Comparison of ENCODE assay signal across 8 mouse cellular contexts in the genomic region with DNA sequence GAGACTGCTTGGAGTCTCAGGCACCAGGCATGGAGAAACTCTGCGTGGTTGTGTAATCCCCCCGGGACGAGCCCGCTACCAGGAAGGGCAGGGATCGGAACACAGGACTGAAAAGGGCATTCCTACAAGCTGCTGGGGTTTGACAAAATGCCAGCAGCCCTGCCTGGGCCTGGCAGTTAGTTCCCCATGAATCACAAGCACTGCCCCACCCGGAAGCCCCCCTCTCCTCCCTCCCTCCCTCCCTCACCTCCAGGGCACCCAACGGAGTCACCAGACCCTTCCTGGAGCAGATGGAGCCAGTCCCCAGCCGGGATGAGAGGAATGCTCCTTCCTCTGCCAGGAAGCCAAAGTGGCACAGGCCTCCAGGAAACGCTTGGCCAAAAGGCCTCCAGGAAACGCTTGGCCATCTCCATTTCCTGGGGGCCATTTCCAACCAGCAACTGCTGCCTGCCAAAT. TPM values are rescaled to one million over a fixed set of nuclear protein-coding genes. Genes with fewer than 3 reads are reported as not detected.
DNase-seq lines count a peak whose midpoint lies in the region; TF ChIP-seq lines count a peak whose summit lies in the region.

No protein-coding gene starts in this region.

- peaks cover 98% of the 10 kb centered on the region for H3K79me2 ChIP-seq in macrophage (ENCODE audit: inconsistent target)

- peaks cover 25% of the 10 kb centered on the region for H3K4me1 ChIP-seq in thymus, adult 2 months (replicated peaks; ENCODE audit: control insufficient read depth, insufficient read depth, low read length)
- H3K4me1 ChIP-seq in heart, embryonic 10.5 days: peaks cover 22% of the 10 kb centered on the region

- TF ChIP-seq CTCF in thymus, adult 2 months (IDR thresholded peaks at IDR 0.05; ENCODE audit: borderline replicate concordance, control insufficient read depth, extremely low read depth, insufficient read depth, low read length, poor library complexity): no peak

- 10% methylated on average over 9 of the region's 10 CpGs for WGBS in thymus, adult 2 months
- WGBS in heart, embryonic 10.5 days: 62% methylated on average over 10 of the region's 10 CpGs
- WGBS in macrophage (ENCODE audit: missing documents): 2% methylated on average over 10 of the region's 10 CpGs

- no peaks in the 10 kb centered on the region for H3K36me3 ChIP-seq in thymus, adult 2 months (ENCODE audit: control insufficient read depth, insufficient read depth, low read length)
- peaks cover 15% of the 10 kb centered on the region for H3K36me3 ChIP-seq in heart, embryonic 10.5 days
- H3K36me3 ChIP-seq in macrophage (ENCODE audit: inconsistent target): no peaks in the 10 kb centered on the region

- peak; percentile 17 for DNase-seq in thymus, adult 2 months
- no peak for DNase-seq in thymus, postnatal 10 days (ENCODE audit: low spot score in 2 of 2)
- peak; percentile 89 for DNase-seq in cerebellum, adult 8-10 months
- DNase-seq in heart, embryonic 10.5 days (ENCODE audit: low spot score): no peak
- DNase-seq in kidney, postnatal 10 days: peak; percentile 84
- peak; percentile 51 for DNase-seq in urinary bladder, adult 2 months (ENCODE audit: low spot score)
- DNase-seq in retina, postnatal 1 day: no peak

- peak overlapping the region; percentile 36 for H3K4me3 ChIP-seq in thymus, adult 2 months (ENCODE audit: control insufficient read depth, insufficient read depth, low read length)
- no peak overlapping the region for H3K4me3 ChIP-seq in heart, embryonic 10.5 days
- peak overlapping the region; percentile 2; the same call in 1 of the 2 replicates for H3K4me3 ChIP-seq in macrophage (ENCODE audit: inconsistent target)

- H3K9me3 ChIP-seq in heart, embryonic 10.5 days: no peaks in the 10 kb centered on the region

- no peaks in the 10 kb centered on the region for H3K27me3 ChIP-seq in thymus, adult 2 months (ENCODE audit: control insufficient read depth, insufficient read depth, low read length)
- H3K27me3 ChIP-seq in heart, embryonic 10.5 days (ENCODE audit: insufficient read depth, poor library complexity, severe bottlenecking): no peaks in the 10 kb centered on the region

- no peak for TF ChIP-seq POLR2A in thymus, adult 2 months (IDR thresholded peaks at IDR 0.05; ENCODE audit: control insufficient read depth, extremely low read depth, insufficient read depth, low read length, poor library complexity)

- peak overlapping the region; percentile 6; the same call in 1 of the 2 replicates for H3K27ac ChIP-seq in thymus, adult 2 months (ENCODE audit: control insufficient read depth, insufficient read depth, low read length)
- peak overlapping the region; percentile 77 for H3K27ac ChIP-seq in heart, embryonic 10.5 days
- H3K27ac ChIP-seq in macrophage: peak overlapping the region; percentile 97

RNA-seq across cellular contexts. Expression of a gene that starts 8.4 kb away (rescaled TPM):
- 31.1 and 40.9 TPM in 2 replicates for polyA plus RNA-seq in thymus, adult 2 months (2012; rRNA removed)
- polyA plus RNA-seq in heart, embryonic 10.5 days (2016; fragmentation: Nextera tagmentation; extraction: Ambion mirVana): 16.6 and 21.3 TPM in 2 replicates
- total RNA-seq in macrophage (2018; cell fraction: chromatin; rRNA removed): 100 to 1,000 TPM; 104 to 832 (median 143) TPM
- 10 to 100 TPM; 28.1 to 47.9 (median 37.7) TPM for total RNA-seq in macrophage (2018; cell fraction: cytosol; rRNA removed)
- 100 to 1,000 TPM in 13 of 26 experiments, 10 to 100 TPM in 13; 54.2 to 599 (median 108) TPM for total RNA-seq in macrophage (2018; cell fraction: nucleus; rRNA removed)
- 20.9 to 39.4 TPM (median 25.3 TPM) in 3 replicates for polyA plus RNA-seq in macrophage (2018)
- polyA plus RNA-seq in urinary bladder, adult 2 months (2012; rRNA removed): 29.4 and 29.8 TPM in 2 replicates

RNA-seq across cellular contexts. Expression of a gene that starts 50.3 kb away (rescaled TPM):
- polyA plus RNA-seq in thymus, adult 2 months (2012; rRNA removed): 463 and 489 TPM in 2 replicates
- 405 and 415 TPM in 2 replicates for polyA plus RNA-seq in heart, embryonic 10.5 days (2016; fragmentation: Nextera tagmentation; extraction: Ambion mirVana)
- total RNA-seq in macrophage (2018; cell fraction: chromatin; rRNA removed): 100 to 1,000 TPM in 18 of 26 experiments, 10 to 100 TPM in 8; 49.6 to 289 (median 189) TPM
- total RNA-seq in macrophage (2018; cell fraction: cytosol; rRNA removed): 100 to 1,000 TPM in 14 of 26 experiments, 10 to 100 TPM in 12; 75.4 to 140 (median 111) TPM
- total RNA-seq in macrophage (2018; cell fraction: nucleus; rRNA removed): 100 to 1,000 TPM in 19 of 26 experiments, 10 to 100 TPM in 7; 53.5 to 212 (median 145) TPM
- polyA plus RNA-seq in macrophage (2018): 96.1 to 114 TPM (median 102 TPM) in 3 replicates
- 404 and 530 TPM in 2 replicates for polyA plus RNA-seq in urinary bladder, adult 2 months (2012; rRNA removed)

Comparison
In these comparisons a context has a peak if more than half of its experiments do, and no peak if none do; other contexts are left out.
1. DNase-seq: peak in thymus, adult 2 months (single experiment), cerebellum, adult 8-10 months (single experiment), kidney, postnatal 10 days (single experiment) and urinary bladder, adult 2 months (single experiment); none in thymus, postnatal 10 days (0 of 2), heart, embryonic 10.5 days (single experiment) and retina, postnatal 1 day (single experiment).
2. H3K27ac ChIP-seq: peak in every context shown above with its lines; median percentile 97 in macrophage; 77 in heart, embryonic 10.5 days; 6 in thymus, adult 2 months.